Mouse (Mus musculus) midbrain, embryonic 13.5 days (tissue): ENCODE measurements around the gene Gas2l1. TPM values are rescaled to one million over a fixed set of nuclear protein-coding genes. Genes with fewer than 3 reads are reported as not detected.

Experiments
- ATAC-seq: fragments of 200-750 bp; cut with Nextera tagmentation; 2 replicates; pipeline ENCODE4 v1.8.0; 2017; ENCODE audit warnings: mild to moderate bottlenecking, moderate TSS enrichment, moderate library complexity
- H3K27ac ChIP-seq: fragments of 300-500 bp; sonication (generic); 2 replicates; pipeline ENCODE4 v1.5.1; 2015; ENCODE audit warnings: inconsistent platforms, mild to moderate bottlenecking, moderate library complexity
- H3K27me3 ChIP-seq: fragments of 300-500 bp; sonication (generic); 2 replicates; pipeline ENCODE4 v1.6.1; 2015; ENCODE audit warnings: mild to moderate bottlenecking, inconsistent platforms
- H3K36me3 ChIP-seq: fragments of 300-500 bp; sonication (generic); 2 replicates; pipeline ENCODE4 v1.6.1; 2015; ENCODE audit warnings: mild to moderate bottlenecking, inconsistent platforms
- H3K4me1 ChIP-seq: fragments of 300-500 bp; sonication (generic); replicated peaks from 2 replicates; pipeline ENCODE4 v1.6.1; 2015; ENCODE audit warnings: inconsistent platforms
- H3K4me2 ChIP-seq: fragments of 300-500 bp; sonication (generic); replicated peaks from 2 replicates; pipeline ENCODE4 v1.6.1; 2015; ENCODE audit warnings: moderate library complexity, mild to moderate bottlenecking, inconsistent platforms
- H3K4me3 ChIP-seq: fragments of 300-500 bp; sonication (generic); replicated peaks from 2 replicates; pipeline ENCODE4 v1.5.1; 2015; ENCODE audit warnings: mild to moderate bottlenecking, inconsistent platforms
- H3K9ac ChIP-seq: fragments of 300-500 bp; sonication (generic); replicated peaks from 2 replicates; pipeline ENCODE4 v1.6.1; 2015; ENCODE audit warnings: mild to moderate bottlenecking, inconsistent platforms
- H3K9me3 ChIP-seq: fragments of 300-500 bp; sonication (generic); 2 replicates; pipeline ENCODE4 v1.6.1; 2016; ENCODE audit warnings: mild to moderate bottlenecking, inconsistent platforms
- WGBS: fragments of 180-500 bp; shearing (Covaris S2); methylation state at CpG from one replicate; pipeline ENCODE4 v1.1.7; 2015; 5-methylcytosine and 5-hydroxymethylcytosine counted together
- polyA plus RNA-seq: library from polyadenylated mRNA; unstranded; fragments of >200 nt; fragmentation: Nextera tagmentation; extraction: Ambion mirVana; gene quantifications from 2 replicates; pipeline ENCODE4 v1.2.1, GENCODE M21; 2015

The Gas2l1 gene
- polyA plus RNA-seq, 1 experiment from 2014 or later, result 20.9 TPM

GRCm38 (mm10) chr11:5033136-5033535 lies 32.0 kb downstream of the Gas2l1 start:
- Histone ChIP-seq H3K9ac (no peak overlapping the region), H3K9me3 (no peaks in the 10 kb centered on the region), H3K4me2 (no peak overlapping the region), H3K4me3 (no peak overlapping the region), H3K27me3 (no peaks in the 10 kb centered on the region), H3K4me1 (no peaks in the 10 kb centered on the region), H3K27ac (no peak overlapping the region), H3K36me3 (peaks cover 100% of the 10 kb centered on the region)
- ATAC-seq, result no peak
- WGBS, result 94% methylated on average over 3 of the region's 3 CpGs

GRCm38 (mm10) chr11:5032706-5033105 lies 32.4 kb downstream of the Gas2l1 start:
- 92% methylated on average over 10 of the region's 10 CpGs for WGBS
- no peaks in the 10 kb centered on the region for H3K27me3 ChIP-seq
- no peak overlapping the region for H3K4me3 ChIP-seq
- H3K9ac ChIP-seq, result no peak overlapping the region
- no peak overlapping the region for H3K4me2 ChIP-seq
- H3K36me3 ChIP-seq, result peaks cover 100% of the 10 kb centered on the region
- no peak for ATAC-seq
- H3K9me3 ChIP-seq, result no peaks in the 10 kb centered on the region
- H3K4me1 ChIP-seq, result no peaks in the 10 kb centered on the region
- H3K27ac ChIP-seq, result no peak overlapping the region

GRCm38 (mm10) chr11:5028228-5028627 lies 36.9 kb downstream of the Gas2l1 start:
- ATAC-seq, result no peak
- no peak overlapping the region for H3K27ac ChIP-seq
- H3K27me3 ChIP-seq, result no peaks in the 10 kb centered on the region
- H3K4me2 ChIP-seq, result no peak overlapping the region
- no peak overlapping the region for H3K4me3 ChIP-seq
- 97% methylated on average over 7 of the region's 7 CpGs for WGBS
- peaks cover 100% of the 10 kb centered on the region for H3K36me3 ChIP-seq
- no peaks in the 10 kb centered on the region for H3K9me3 ChIP-seq
- H3K4me1 ChIP-seq, result no peaks in the 10 kb centered on the region
- H3K9ac ChIP-seq, result no peak overlapping the region

DNA sequence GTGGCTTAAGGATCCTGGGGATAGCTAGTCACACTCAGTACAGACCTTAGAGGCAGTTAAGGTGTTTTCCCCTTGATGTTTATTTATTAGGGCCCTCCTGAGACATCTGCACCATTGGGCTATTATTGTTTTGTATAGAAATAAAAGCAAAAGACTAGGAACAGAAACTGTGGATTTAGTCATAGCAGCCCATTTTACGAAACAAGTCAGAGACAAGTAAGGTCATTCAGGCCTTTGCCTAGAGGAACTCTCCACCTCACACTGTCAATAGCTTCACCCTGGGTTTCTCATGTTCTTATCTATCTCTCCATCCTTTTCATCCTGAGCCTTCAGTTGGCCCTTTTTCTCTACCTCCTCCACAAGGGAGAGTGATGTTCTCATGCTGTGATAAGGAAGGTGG lies 40.0 kb downstream of the Gas2l1 start:
- Histone ChIP-seq H3K4me2 (no peak overlapping the region), H3K27ac (no peak overlapping the region), H3K36me3 (peaks cover 91% of the 10 kb centered on the region), H3K9ac (no peak overlapping the region), H3K4me1 (no peaks in the 10 kb centered on the region), H3K27me3 (no peaks in the 10 kb centered on the region), H3K9me3 (no peaks in the 10 kb centered on the region), H3K4me3 (no peak overlapping the region)
- ATAC-seq, result no peak
- 90% methylated on average over 1 of the region's 1 CpGs for WGBS

- H3K9ac ChIP-seq, result no peak overlapping the region
- no peaks in the 10 kb centered on the region for H3K27me3 ChIP-seq
- no peak overlapping the region for H3K4me2 ChIP-seq
- no peak overlapping the region for H3K4me3 ChIP-seq
- no peaks in the 10 kb centered on the region for H3K9me3 ChIP-seq
- 78% methylated on average over 6 of the region's 6 CpGs for WGBS
- ATAC-seq, result no peak
- H3K4me1 ChIP-seq, result no peaks in the 10 kb centered on the region
- H3K27ac ChIP-seq, result no peak overlapping the region
- H3K36me3 ChIP-seq, result peaks cover 89% of the 10 kb centered on the region
These were observed 47.6 kb downstream of the Gas2l1 start for GRCm38 (mm10) chr11:5017506-5017905.

DNA sequence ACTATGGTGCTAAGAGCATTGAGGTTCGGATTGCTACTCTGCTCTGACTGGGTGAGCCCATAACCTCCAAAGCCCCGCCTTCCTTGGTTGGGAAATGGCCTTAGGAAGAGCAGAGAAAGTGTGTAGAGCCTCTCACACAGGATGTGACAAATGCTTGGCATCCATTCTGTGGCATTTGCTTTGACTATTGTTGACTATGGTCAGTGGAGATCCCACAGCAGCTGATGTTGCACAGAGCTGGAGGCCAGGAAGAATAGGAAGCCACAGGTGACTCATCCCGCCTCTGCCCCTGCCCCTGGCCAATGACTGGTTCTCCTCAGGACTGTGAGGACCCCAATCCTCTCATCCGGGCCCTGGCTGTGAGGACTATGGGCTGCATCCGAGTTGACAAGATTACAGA lies 48.8 kb downstream of the Gas2l1 start:
- ATAC-seq, result no peak
- Histone ChIP-seq H3K36me3 (peaks cover 94% of the 10 kb centered on the region), H3K4me1 (no peaks in the 10 kb centered on the region), H3K4me3 (no peak overlapping the region), H3K27ac (no peak overlapping the region), H3K9me3 (no peaks in the 10 kb centered on the region), H3K4me2 (no peak overlapping the region), H3K27me3 (no peaks in the 10 kb centered on the region), H3K9ac (no peak overlapping the region)
- 92% methylated on average over 5 of the region's 5 CpGs for WGBS

DNA sequence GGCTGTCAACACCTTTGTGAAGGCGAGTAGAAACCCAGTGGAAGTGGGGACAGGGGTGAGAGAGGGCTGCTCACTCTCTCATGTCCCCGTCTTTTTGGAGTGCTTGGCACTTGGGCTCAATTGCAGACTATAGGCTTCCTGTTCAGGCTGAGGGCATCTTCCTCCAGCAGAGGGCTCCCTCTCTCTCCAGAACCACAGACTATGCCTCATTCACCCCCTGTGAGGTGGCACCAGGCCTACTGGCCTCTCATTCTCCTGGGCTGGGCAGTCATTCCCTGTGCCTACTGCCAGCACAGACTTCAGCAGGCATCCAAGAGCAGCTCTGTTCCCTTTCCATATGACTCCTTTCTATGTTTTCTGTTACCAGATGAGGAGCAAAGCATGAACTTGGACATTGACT lies 49.4 kb downstream of the Gas2l1 start:
- Histone ChIP-seq H3K36me3 (peaks cover 94% of the 10 kb centered on the region), H3K4me2 (no peak overlapping the region), H3K4me1 (no peaks in the 10 kb centered on the region), H3K27me3 (no peaks in the 10 kb centered on the region), H3K27ac (no peak overlapping the region), H3K4me3 (no peak overlapping the region), H3K9me3 (no peaks in the 10 kb centered on the region), H3K9ac (no peak overlapping the region)
- no peak for ATAC-seq
- 53% methylated on average over 2 of the region's 2 CpGs for WGBS

GRCm38 (mm10) chr11:5012213-5012715 lies 52.9 kb downstream of the Gas2l1 start:
- no peaks in the 10 kb centered on the region for H3K9me3 ChIP-seq
- 89% methylated on average over 5 of the region's 5 CpGs for WGBS
- H3K36me3 ChIP-seq, result peaks cover 69% of the 10 kb centered on the region
- no peaks in the 10 kb centered on the region for H3K27me3 ChIP-seq
- H3K4me1 ChIP-seq, result peaks cover 4% of the 10 kb centered on the region; the same call in 1 of the 2 replicates
- H3K27ac ChIP-seq, result no peak overlapping the region
- no peak overlapping the region for H3K4me2 ChIP-seq
- ATAC-seq, result no peak
- no peak overlapping the region for H3K4me3 ChIP-seq
- H3K9ac ChIP-seq, result no peak overlapping the region

DNA sequence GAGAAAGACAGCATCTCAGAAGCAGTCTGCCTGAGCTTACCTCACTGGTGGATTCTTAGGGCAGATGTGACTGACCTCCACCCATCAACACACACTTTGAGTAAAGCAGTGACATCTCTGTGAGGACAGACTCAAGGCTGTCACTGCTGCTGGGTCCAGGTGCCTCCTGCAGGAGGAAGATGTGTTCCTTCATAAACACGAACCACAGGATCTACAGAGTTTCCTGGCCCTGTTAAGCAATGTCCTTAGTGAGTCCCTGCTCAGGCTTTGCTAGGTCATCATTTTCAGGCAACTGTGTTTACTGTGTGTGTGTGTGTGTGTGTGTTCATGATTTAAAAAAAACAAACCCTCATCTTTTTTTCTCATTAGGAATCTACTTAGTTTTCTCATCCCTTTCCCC lies 53.6 kb downstream of the Gas2l1 start:
- H3K4me1 ChIP-seq, result peaks cover 4% of the 10 kb centered on the region; the same call in 1 of the 2 replicates
- ATAC-seq, result no peak
- no peak overlapping the region for H3K4me3 ChIP-seq
- H3K9me3 ChIP-seq, result no peaks in the 10 kb centered on the region
- H3K36me3 ChIP-seq, result peaks cover 62% of the 10 kb centered on the region
- no peak overlapping the region for H3K27ac ChIP-seq
- H3K9ac ChIP-seq, result no peak overlapping the region
- 85% methylated on average over 1 of the region's 1 CpGs for WGBS
- no peaks in the 10 kb centered on the region for H3K27me3 ChIP-seq
- H3K4me2 ChIP-seq, result no peak overlapping the region

GRCm38 (mm10) chr11:5010205-5010604 lies 54.9 kb downstream of the Gas2l1 start:
- Histone ChIP-seq H3K36me3 (peaks cover 49% of the 10 kb centered on the region), H3K4me1 (peaks cover 4% of the 10 kb centered on the region; the same call in 1 of the 2 replicates), H3K9ac (no peak overlapping the region), H3K27ac (no peak overlapping the region), H3K4me3 (no peak overlapping the region), H3K9me3 (no peaks in the 10 kb centered on the region), H3K4me2 (no peak overlapping the region), H3K27me3 (no peaks in the 10 kb centered on the region)
- ATAC-seq, result no peak
- 94% methylated on average over 1 of the region's 1 CpGs for WGBS

DNA sequence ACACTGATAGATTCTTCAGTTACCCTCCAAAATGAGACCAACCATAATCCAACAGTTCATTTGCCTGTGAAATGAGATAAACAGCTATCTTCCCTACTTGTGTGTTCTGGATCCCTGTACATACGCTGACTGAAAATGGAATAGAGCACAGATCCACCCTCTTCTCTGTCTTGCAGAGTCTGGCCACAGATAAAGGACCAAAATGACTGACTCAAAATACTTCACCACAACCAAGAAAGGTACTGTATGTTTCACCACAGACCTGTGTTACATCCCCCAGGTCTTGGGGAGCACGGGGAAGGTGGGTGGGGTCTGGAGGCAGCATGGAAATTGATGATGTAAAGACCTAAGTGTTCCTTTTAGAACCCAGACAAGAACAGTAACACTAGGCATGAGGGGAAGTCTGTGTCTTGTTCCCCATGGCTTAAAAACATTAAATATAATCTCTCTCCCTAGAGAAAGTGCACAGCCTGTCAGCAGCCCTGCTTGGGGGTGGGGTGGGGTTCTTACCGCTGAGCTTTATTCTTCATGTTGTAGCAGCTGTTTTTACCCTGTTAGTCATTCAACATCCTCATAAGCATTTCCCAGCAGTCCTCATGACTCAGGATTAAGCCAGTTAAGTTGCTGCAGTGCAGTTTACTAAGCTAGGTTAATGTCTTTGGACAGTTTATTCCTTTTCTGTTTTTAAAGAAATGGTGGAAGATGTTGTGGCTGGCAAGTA lies 55.6 kb downstream of the Gas2l1 start:
- Histone ChIP-seq H3K4me2 (no peak overlapping the region), H3K27ac (no peak overlapping the region), H3K9ac (no peak overlapping the region), H3K4me3 (no peak overlapping the region), H3K36me3 (peaks cover 42% of the 10 kb centered on the region), H3K27me3 (no peaks in the 10 kb centered on the region), H3K9me3 (no peaks in the 10 kb centered on the region), H3K4me1 (peaks cover 4% of the 10 kb centered on the region; the same call in 1 of the 2 replicates)
- WGBS, result 72% methylated on average over 3 of the region's 3 CpGs
- no peak for ATAC-seq

DNA sequence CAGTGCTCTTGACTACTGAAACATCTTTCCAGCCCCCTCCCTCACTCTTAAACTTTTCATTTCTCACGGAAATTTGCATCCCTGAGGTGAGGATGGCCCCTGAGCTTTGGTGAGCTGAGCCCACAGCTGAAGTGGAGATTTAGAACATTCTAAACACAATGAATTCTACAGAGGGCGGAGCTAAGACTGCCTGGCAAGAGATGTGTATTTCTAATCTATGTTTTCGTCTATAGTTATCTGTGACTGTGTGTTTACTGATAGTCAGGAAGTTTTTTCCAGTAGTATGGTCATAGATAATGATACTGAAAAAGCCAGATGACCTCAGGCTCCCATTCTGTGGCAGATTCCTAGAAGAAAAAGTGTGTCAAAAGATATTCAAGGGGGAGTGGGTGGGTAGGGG lies 56.3 kb downstream of the Gas2l1 start:
- ATAC-seq, result no peak
- 84% methylated on average over 3 of the region's 3 CpGs for WGBS
- no peak overlapping the region for H3K27ac ChIP-seq

DNA sequence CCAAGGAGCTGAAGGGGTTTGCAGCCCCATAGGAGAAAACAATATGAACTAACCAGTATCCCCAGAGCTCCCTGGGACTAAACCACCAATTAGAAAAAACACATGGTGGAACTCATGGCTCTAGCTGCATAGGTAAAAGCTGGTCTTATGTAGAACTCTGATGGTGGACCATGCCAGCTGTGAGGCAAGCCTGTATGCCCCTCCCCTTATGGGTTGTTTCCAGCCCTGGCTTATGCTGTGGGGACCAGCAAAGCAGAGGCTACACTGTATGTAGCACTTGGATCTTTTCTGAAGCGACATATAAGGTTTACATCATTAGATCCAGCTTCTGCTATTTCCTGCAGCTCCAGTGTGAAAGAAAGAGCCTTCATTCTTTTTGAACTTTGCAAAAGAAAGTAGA lies 57.9 kb downstream of the Gas2l1 start:
- Histone ChIP-seq H3K9me3 (no peaks in the 10 kb centered on the region), H3K4me1 (peaks cover 4% of the 10 kb centered on the region; the same call in 1 of the 2 replicates), H3K4me3 (no peak overlapping the region), H3K36me3 (peaks cover 36% of the 10 kb centered on the region), H3K4me2 (no peak overlapping the region), H3K27ac (no peak overlapping the region), H3K27me3 (no peaks in the 10 kb centered on the region), H3K9ac (no peak overlapping the region)
- no peak for ATAC-seq
- 97% methylated on average over 1 of the region's 1 CpGs for WGBS

More for the DNA sequence above, 56.3 kb downstream of the Gas2l1 start:
- Histone ChIP-seq H3K4me3 (no peak overlapping the region), H3K4me2 (no peak overlapping the region), H3K4me1 (peaks cover 4% of the 10 kb centered on the region; the same call in 1 of the 2 replicates), H3K36me3 (peaks cover 35% of the 10 kb centered on the region), H3K27me3 (no peaks in the 10 kb centered on the region), H3K9ac (no peak overlapping the region), H3K9me3 (no peaks in the 10 kb centered on the region)
